Mouse (Mus musculus) embryonic facial prominence, embryonic 14.5 days (tissue): ENCODE data around the gene Zfp870. TPM values are rescaled to one million over a fixed set of nuclear protein-coding genes. Genes with fewer than 3 reads are reported as not detected.
A peak's percentile ranks its signal among the peaks of the same experiment; 100 is the strongest.

Experiments used
- ATAC-seq: fragments of 200-750 bp; cut with Nextera tagmentation; 2 replicates; pipeline ENCODE4 v1.8.0; 2017; ENCODE audit warnings: low read depth, moderate number of reproducible peaks, moderate TSS enrichment
- DNase-seq: peaks from one replicate; pipeline ENCODE4 v3.0.0-alpha.2; 2015; ENCODE audit warnings: low spot score
- H3K27ac ChIP-seq: fragments of 300-500 bp; sonication (generic); replicated peaks from 2 replicates; pipeline ENCODE4 v1.5.1; 2014; ENCODE audit warnings: low read depth, mild to moderate bottlenecking, low read length, moderate library complexity
- H3K27me3 ChIP-seq: fragments of 300-500 bp; sonication (generic); replicated peaks from 2 replicates; pipeline ENCODE4 v1.6.1; 2014; ENCODE audit warnings: low read length; ENCODE audit not compliant: control insufficient read depth, insufficient read depth
- H3K36me3 ChIP-seq: fragments of 300-500 bp; sonication (generic); 2 replicates; pipeline ENCODE4 v1.6.1; 2014; ENCODE audit warnings: low read length, mixed read lengths; ENCODE audit not compliant: control insufficient read depth, insufficient read depth
- H3K4me1 ChIP-seq: fragments of 300-500 bp; sonication (generic); 2 replicates; pipeline ENCODE4 v1.6.1; 2014; ENCODE audit warnings: antibody characterized with exemption, low read length; ENCODE audit not compliant: control insufficient read depth, insufficient read depth
- H3K4me2 ChIP-seq: fragments of 300-500 bp; sonication (generic); 2 replicates; pipeline ENCODE4 v1.6.1; 2014; ENCODE audit warnings: low read depth, mild to moderate bottlenecking, low read length, moderate library complexity, mixed read lengths
- H3K4me3 ChIP-seq: fragments of 300-500 bp; sonication (generic); 2 replicates; pipeline ENCODE4 v1.5.1; 2014; ENCODE audit warnings: low read depth, mild to moderate bottlenecking, low read length
- H3K9ac ChIP-seq: fragments of 300-500 bp; sonication (generic); 2 replicates; pipeline ENCODE4 v1.6.1; 2014; ENCODE audit warnings: low read depth, mild to moderate bottlenecking, low read length, moderate library complexity, mixed read lengths
- H3K9me3 ChIP-seq: fragments of 300-500 bp; sonication (generic); 2 replicates; pipeline ENCODE4 v1.6.1; 2016; ENCODE audit warnings: low read length; ENCODE audit not compliant: control insufficient read depth
- WGBS: fragments of 180-500 bp; shearing (Covaris S2); extraction: QIAGEN DNeasy Blood & Tissue Kit; methylation state at CpG from one replicate; pipeline ENCODE4 v1.1.7; 2014; 5-methylcytosine and 5-hydroxymethylcytosine counted together
- polyA plus RNA-seq: library from polyadenylated mRNA; unstranded; fragments of >200 nt; fragmentation: Nextera tagmentation; extraction: Ambion mirVana; gene quantifications from 2 replicates; pipeline ENCODE4 v1.2.1, GENCODE M21; 2014

Gene Zfp870
- polyA plus RNA-seq, 1 experiment from 2014 or later, result 8.9 TPM

DNA sequence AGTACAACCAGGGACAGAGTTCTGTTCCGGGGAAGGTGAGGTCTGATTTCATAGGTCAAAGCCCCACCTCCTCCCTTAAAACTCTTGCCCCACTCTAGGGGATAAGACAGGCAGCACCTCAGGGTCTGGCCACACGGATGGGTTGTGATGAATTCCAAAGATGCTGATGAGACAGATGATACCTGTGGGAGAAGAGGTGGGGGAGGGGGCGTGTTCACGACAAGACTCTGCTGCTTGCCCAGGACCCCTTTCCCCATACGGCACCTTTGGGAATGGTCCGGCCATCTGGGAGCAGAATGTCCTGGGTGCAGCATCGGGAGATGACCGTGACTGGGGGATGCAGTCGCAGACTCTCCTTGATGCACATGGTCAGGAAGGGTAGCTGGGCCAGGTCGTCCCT lies 14.7 kb upstream of the Zfp870 start:
- H3K9me3 ChIP-seq, result no peaks in the 10 kb centered on the region
- no peak overlapping the region for H3K4me3 ChIP-seq
- H3K27ac ChIP-seq, result no peak overlapping the region
- WGBS, result 79% methylated on average over 10 of the region's 10 CpGs
- DNase-seq (no peak), ATAC-seq (no peak)
- H3K4me1 ChIP-seq, result 0 out of 2 replicates have a peak, but pooled peaks cover 2% of the 10 kb centered on the region
- no peaks in the 10 kb centered on the region for H3K36me3 ChIP-seq
- no peak overlapping the region for H3K9ac ChIP-seq
- no peak overlapping the region for H3K4me2 ChIP-seq
- no peaks in the 10 kb centered on the region for H3K27me3 ChIP-seq

DNA sequence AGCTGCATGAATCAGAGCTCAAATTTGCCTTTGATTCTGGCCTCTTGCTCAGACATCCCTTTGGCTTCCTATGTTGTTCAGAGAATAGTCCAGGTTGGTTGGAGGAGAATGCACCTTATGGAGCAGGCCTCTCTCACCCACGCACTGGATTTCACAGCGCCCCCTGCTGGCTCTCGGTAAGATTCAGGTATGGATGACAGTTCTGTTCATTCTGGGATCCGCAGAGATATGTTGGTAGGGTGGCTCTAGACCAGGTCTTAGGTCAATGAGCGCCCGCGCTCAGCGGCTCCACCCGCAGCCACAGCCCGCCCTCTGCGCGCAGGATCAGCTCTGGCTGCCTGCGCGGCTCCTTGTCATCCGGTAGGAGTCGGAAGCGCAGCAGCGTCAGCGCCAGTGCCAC lies 13.8 kb upstream of the Zfp870 start:
- ATAC-seq, result no peak
- Histone ChIP-seq H3K27ac (no peak overlapping the region), H3K4me1 (0 out of 2 replicates have a peak, but pooled peaks cover 2% of the 10 kb centered on the region), H3K4me3 (no peak overlapping the region), H3K4me2 (peak overlapping the region; percentile 30; the same call in 1 of the 2 replicates), H3K36me3 (no peaks in the 10 kb centered on the region), H3K27me3 (no peaks in the 10 kb centered on the region), H3K9me3 (no peaks in the 10 kb centered on the region), H3K9ac (no peak overlapping the region; the same call in 1 of the 2 replicates)
- peak; percentile 14 for DNase-seq
- 15% methylated on average over 19 of the region's 19 CpGs for WGBS

DNA sequence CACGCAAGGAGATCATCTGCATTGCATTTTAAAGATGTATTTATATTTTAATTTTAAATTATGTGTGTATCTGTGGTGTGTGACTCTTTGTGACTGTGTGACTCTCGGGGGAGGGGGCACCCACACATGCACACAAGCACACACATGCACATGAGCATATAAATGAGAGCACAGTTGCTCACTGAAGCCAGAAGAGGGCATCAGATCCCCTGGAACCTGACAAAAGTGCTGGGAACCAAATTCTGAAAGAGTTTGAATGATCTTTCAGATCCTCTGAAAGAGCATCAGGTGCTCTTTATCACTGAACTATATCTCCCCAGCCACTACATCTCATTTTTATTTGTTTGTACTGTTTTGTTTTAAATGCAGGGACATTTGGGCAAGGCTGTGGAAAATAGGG lies 13.0 kb upstream of the Zfp870 start:
- WGBS, result 57% methylated on average over 2 of the region's 2 CpGs
- no peak overlapping the region for H3K27ac ChIP-seq
- no peaks in the 10 kb centered on the region for H3K27me3 ChIP-seq
- H3K9me3 ChIP-seq, result no peaks in the 10 kb centered on the region
- H3K4me2 ChIP-seq, result no peak overlapping the region
- 0 out of 2 replicates have a peak, but pooled peaks cover 2% of the 10 kb centered on the region for H3K4me1 ChIP-seq
- no peak overlapping the region for H3K9ac ChIP-seq
- ATAC-seq (no peak), DNase-seq (peak; percentile 3)
- no peaks in the 10 kb centered on the region for H3K36me3 ChIP-seq
- H3K4me3 ChIP-seq, result no peak overlapping the region

DNA sequence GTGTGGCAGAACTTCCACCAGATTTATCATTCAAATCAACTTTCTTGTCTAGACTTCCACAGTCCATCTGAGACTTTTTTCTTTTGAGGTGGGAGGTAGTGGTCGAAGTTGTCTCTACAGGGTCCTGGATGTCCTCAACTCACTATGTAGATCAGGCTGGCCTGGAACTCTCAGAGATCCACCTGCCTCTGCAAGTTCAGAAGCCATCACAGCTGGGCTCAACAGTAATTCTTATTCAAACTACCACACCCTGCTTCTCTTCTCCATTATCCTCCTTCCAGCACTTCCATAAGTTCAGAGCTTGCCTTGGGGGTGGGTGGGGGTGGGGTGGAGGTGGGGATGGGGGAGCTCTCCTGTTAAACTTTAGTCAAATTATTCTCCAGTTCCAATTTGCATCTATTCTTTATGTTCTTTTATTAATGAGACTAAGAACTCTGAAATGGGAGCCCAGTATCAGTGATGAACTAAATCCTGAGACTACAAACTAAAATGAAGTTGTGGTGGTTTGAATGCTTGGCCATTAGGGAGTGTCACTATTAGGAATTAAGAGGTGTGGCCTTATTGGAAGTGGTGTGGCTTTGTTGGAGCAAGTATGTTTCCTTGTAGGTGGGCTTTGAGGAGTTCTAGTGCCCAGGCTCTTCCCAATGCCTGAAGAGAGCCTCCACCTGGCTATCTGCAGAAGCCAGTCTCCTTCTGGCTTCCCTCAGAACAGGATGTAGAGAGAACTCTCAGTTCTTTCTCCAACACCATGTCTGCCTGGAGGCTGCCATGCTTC lies 10.5 kb upstream of the Zfp870 start:
- H3K4me1 ChIP-seq, result 0 out of 2 replicates have a peak, but pooled peaks cover 2% of the 10 kb centered on the region
- no peak overlapping the region for H3K9ac ChIP-seq
- DNase-seq (no peak), ATAC-seq (no peak)
- H3K4me3 ChIP-seq, result no peak overlapping the region
- H3K27ac ChIP-seq, result no peak overlapping the region
- no peaks in the 10 kb centered on the region for H3K9me3 ChIP-seq
- H3K36me3 ChIP-seq, result no peaks in the 10 kb centered on the region
- no peaks in the 10 kb centered on the region for H3K27me3 ChIP-seq
- H3K4me2 ChIP-seq, result no peak overlapping the region
- WGBS, result 59% methylated on average over 1 of the region's 1 CpGs

DNA sequence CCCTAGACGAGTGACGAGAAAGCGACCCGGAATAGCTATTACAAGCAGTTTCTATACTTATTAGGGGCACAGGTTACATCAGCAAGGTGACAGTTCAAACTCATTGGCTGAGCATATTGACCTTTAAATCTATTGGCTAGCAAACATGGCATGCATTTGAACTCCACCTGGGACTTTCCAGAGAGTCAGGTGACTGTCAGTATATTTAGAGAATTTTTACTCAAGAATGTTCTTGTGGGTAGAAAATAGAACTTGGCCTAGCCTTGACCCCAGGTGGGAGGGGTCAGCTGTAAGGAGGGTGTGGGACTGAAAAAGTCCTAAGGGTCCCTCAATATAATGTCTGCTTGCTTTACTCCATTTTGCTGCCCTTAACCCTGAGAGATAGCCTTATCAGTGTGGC lies 4.0 kb upstream of the Zfp870 start:
- Histone ChIP-seq H3K36me3 (no peaks in the 10 kb centered on the region), H3K27me3 (no peaks in the 10 kb centered on the region), H3K4me1 (peaks cover 2% of the 10 kb centered on the region), H3K4me2 (no peak overlapping the region), H3K4me3 (no peak overlapping the region), H3K9ac (no peak overlapping the region), H3K27ac (no peak overlapping the region), H3K9me3 (no peaks in the 10 kb centered on the region)
- WGBS, result 88% methylated on average over 4 of the region's 4 CpGs
- ATAC-seq (no peak), DNase-seq (no peak)

DNA sequence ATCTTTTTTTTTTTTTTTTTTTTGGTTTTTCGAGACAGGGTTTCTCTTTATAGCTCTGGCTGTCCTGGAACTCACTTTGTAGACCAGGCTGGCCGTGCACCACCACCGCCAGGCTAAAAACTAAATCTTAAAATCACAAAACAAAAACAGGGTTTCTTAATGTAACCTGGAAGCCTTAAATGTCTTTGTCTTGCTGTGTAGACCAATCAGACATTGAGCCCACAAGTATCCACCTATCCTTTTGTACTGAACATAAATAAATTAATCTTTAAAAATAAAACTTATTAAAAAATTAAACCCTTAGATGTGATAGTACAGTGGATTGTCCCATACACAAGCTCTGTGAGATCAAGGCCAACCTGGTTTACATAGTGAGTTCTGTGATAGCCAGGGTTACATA lies 2.5 kb upstream of the Zfp870 start:
- no peaks in the 10 kb centered on the region for H3K36me3 ChIP-seq
- no peak overlapping the region for H3K27ac ChIP-seq
- no peaks in the 10 kb centered on the region for H3K9me3 ChIP-seq
- H3K4me2 ChIP-seq, result no peak overlapping the region
- ATAC-seq, result no peak
- H3K4me1 ChIP-seq, result peaks cover 12% of the 10 kb centered on the region
- whole genome bisulfite sequencing, result 77% methylated on average over 3 of the region's 3 CpGs
- H3K9ac ChIP-seq, result no peak overlapping the region
- H3K27me3 ChIP-seq, result no peaks in the 10 kb centered on the region
- DNase-seq, result no peak
- no peak overlapping the region for H3K4me3 ChIP-seq

DNA sequence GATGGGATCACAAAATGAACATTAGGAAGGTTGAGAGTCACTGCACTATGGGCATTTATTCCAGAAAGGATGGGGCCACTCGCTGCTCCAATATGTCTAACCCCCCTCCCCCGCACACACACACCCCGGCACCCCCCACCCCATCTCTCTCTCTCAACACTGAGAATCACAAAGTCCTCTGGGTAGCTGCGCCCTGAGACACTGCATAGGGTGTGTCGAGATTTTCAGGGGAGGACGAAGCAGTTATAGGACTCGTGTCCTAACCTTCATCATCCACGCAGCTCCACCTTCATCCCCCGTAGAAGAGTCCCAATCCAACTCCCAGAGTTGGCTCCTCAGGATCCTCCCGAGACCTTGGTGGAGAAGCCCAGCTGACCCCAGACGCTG lies 597 bp downstream of the Zfp870 start:
- peak overlapping the region; percentile 83 for H3K27ac ChIP-seq
- H3K9me3 ChIP-seq, result no peaks in the 10 kb centered on the region
- 4% methylated on average over 9 of the region's 11 CpGs for WGBS
- ATAC-seq (peak; percentile 15; the same call in 1 of the 2 replicates), DNase-seq (no peak)
- H3K36me3 ChIP-seq, result 0 out of 2 replicates have a peak, but pooled peaks cover 2% of the 10 kb centered on the region
- peak overlapping the region; percentile 87 for H3K9ac ChIP-seq
- H3K4me2 ChIP-seq, result peak overlapping the region; percentile 78
- H3K27me3 ChIP-seq, result no peaks in the 10 kb centered on the region
- H3K4me1 ChIP-seq, result peaks cover 12% of the 10 kb centered on the region
- H3K4me3 ChIP-seq, result peak overlapping the region; percentile 73

DNA sequence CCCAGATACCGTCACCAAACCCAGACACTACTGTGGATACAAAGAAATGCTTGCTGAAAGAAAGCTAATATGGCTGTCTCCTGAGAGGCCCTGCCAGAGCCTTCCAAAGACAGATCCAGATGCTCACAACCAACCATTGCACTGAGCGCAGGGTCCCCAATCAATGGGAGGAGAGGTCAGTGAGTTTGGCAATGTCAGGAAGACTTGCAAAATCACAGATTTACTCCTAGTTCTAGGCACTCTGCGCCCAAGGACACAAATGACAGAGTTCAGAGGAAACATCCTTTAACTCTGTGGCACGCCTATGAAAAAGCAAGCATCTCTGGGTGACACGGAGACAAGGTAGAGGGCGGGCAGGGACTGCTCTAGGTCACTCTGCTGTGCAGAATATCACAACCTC lies 1.8 kb downstream of the Zfp870 start:
- no peak overlapping the region for H3K4me2 ChIP-seq
- H3K9ac ChIP-seq, result 0 out of 2 replicates have a peak overlapping the region, but pooled peaks have one; percentile 87
- DNase-seq (no peak), ATAC-seq (no peak)
- no peaks in the 10 kb centered on the region for H3K9me3 ChIP-seq
- WGBS, result 94% methylated on average over 6 of the region's 6 CpGs
- no peak overlapping the region for H3K27ac ChIP-seq
- no peaks in the 10 kb centered on the region for H3K27me3 ChIP-seq
- H3K36me3 ChIP-seq, result peaks cover 13% of the 10 kb centered on the region; the same call in 1 of the 2 replicates
- no peak overlapping the region for H3K4me3 ChIP-seq
- H3K4me1 ChIP-seq, result peaks cover 12% of the 10 kb centered on the region
